Mouse (Mus musculus) kidney, adult 2 months (tissue): Measurements from ENCODE around the gene Rap2b. TPM values are rescaled to one million over a fixed set of nuclear protein-coding genes. Genes with fewer than 3 reads are reported as not detected.

Experiments used
- DNase-seq: peaks from one replicate; pipeline ENCODE4 v3.0.0; 2021
- H3K27ac ChIP-seq: fragments of 200-500 bp; 2 replicates; pipeline ENCODE4 v1.5.1; 2012; ENCODE audit warnings: low read depth, low read length, control low read depth, inconsistent platforms; ENCODE audit not compliant: insufficient read depth
- H3K27me3 ChIP-seq: fragments of 200-500 bp; replicated peaks from 2 replicates; pipeline ENCODE4 v1.6.1; 2012; ENCODE audit warnings: mild to moderate bottlenecking, moderate library complexity, low read length, inconsistent platforms; ENCODE audit not compliant: control insufficient read depth, insufficient read depth
- H3K36me3 ChIP-seq: fragments of 200-500 bp; 2 replicates; pipeline ENCODE4 v1.6.1; 2012; ENCODE audit warnings: mild to moderate bottlenecking, moderate library complexity, low read length, inconsistent platforms; ENCODE audit not compliant: control insufficient read depth, insufficient read depth
- H3K4me1 ChIP-seq: fragments of 200-500 bp; 2 replicates; pipeline ENCODE4 v1.6.1; 2011; ENCODE audit warnings: low read length; ENCODE audit not compliant: control insufficient read depth, insufficient read depth
- H3K4me3 ChIP-seq: fragments of 200-500 bp; 2 replicates; pipeline ENCODE4 v1.5.1; 2011; ENCODE audit warnings: mild to moderate bottlenecking, low read depth, low read length, control low read depth; ENCODE audit not compliant: insufficient read depth
- CTCF ChIP-seq: fragments of 200-500 bp; conservative IDR thresholded peaks from 2 replicates; pipeline ENCODE4 v1.5.1; 2011; ENCODE audit warnings: low read depth, mild to moderate bottlenecking, control low read depth, low read length, moderate library complexity, mixed read lengths; ENCODE audit not compliant: insufficient read depth, insufficient read length
- POLR2A ChIP-seq: fragments of 200-500 bp; IDR thresholded peaks from one replicate; pipeline ENCODE4 v1.6.1; 2011; ENCODE audit warnings: low read depth, low read length, control low read depth
- WGBS: fragments of 180-500 bp; shearing (Covaris S2); methylation state at CpG from one replicate; pipeline ENCODE4 v1.1.7; 2018; 5-methylcytosine and 5-hydroxymethylcytosine counted together
- polyA plus RNA-seq: library from polyadenylated mRNA; depleted of rRNA; stranded (reverse); fragments of >200 nt; gene quantifications from 2 replicates; pipeline ENCODE4 v1.2.3, GENCODE M21; 2012

The Rap2b gene
- polyA plus RNA-seq, 1 experiment, result 1.7 TPM

GRCm38 (mm10) chr3:61362821-61363160, 1.4 kb downstream of the Rap2b start:
- WGBS, result 2% methylated on average over 9 of the region's 9 CpGs

GRCm38 (mm10) chr3:61363161-61363988, 1.9 kb downstream of the Rap2b start:
- WGBS, result under 1% methylated on average over 30 of the region's 30 CpGs
- peak; percentile 96 for DNase-seq
- Histone ChIP-seq H3K27me3 (no peaks in the 10 kb centered on the region), H3K4me1 (no peaks in the 10 kb centered on the region), H3K27ac (peak overlapping the region; percentile 22; the same call in 1 of the 2 replicates), H3K4me3 (peak overlapping the region; percentile 53), H3K36me3 (no peaks in the 10 kb centered on the region)
- TF ChIP-seq POLR2A (no peak), CTCF (no peak)

More at GRCm38 (mm10) chr3:61362821-61363160, 1.4 kb downstream of the Rap2b start:
- Histone ChIP-seq H3K4me3 (peak overlapping the region; percentile 53), H3K36me3 (no peaks in the 10 kb centered on the region), H3K27ac (peak overlapping the region; percentile 22; the same call in 1 of the 2 replicates), H3K4me1 (no peaks in the 10 kb centered on the region), H3K27me3 (no peaks in the 10 kb centered on the region)
- TF ChIP-seq CTCF, result no peak
- TF ChIP-seq POLR2A, result no peak
- DNase-seq, result peak; percentile 36

- no peaks in the 10 kb centered on the region for H3K27me3 ChIP-seq
- WGBS, result under 1% methylated on average over 51 of the region's 51 CpGs
- TF ChIP-seq POLR2A (peak; percentile 79), CTCF (no peak)
- peak overlapping the region; percentile 74 for H3K4me3 ChIP-seq
- H3K4me1 ChIP-seq, result no peaks in the 10 kb centered on the region
- peak overlapping the region; percentile 0; the same call in 1 of the 2 replicates for H3K27ac ChIP-seq
- DNase-seq, result peak; percentile 95
- no peaks in the 10 kb centered on the region for H3K36me3 ChIP-seq
Measured at GRCm38 (mm10) chr3:61363989-61364660, 2.7 kb downstream of the Rap2b start.

GRCm38 (mm10) chr3:61364661-61364977, 3.2 kb downstream of the Rap2b start:
- under 1% methylated on average over 32 of the region's 33 CpGs for WGBS
- Histone ChIP-seq H3K4me1 (no peaks in the 10 kb centered on the region), H3K27ac (no peak overlapping the region), H3K27me3 (no peaks in the 10 kb centered on the region), H3K36me3 (no peaks in the 10 kb centered on the region), H3K4me3 (peak overlapping the region; percentile 74)
- DNase-seq, result no peak
- TF ChIP-seq POLR2A, result no peak
- TF ChIP-seq CTCF, result no peak

- peak; percentile 44 for DNase-seq
- no peaks in the 10 kb centered on the region for H3K27me3 ChIP-seq
- TF ChIP-seq CTCF (no peak), POLR2A (no peak)
- peak overlapping the region; percentile 74 for H3K4me3 ChIP-seq
- WGBS, result under 1% methylated on average over 68 of the region's 68 CpGs
- no peaks in the 10 kb centered on the region for H3K36me3 ChIP-seq
- H3K4me1 ChIP-seq, result no peaks in the 10 kb centered on the region
- H3K27ac ChIP-seq, result no peak overlapping the region
Measured at GRCm38 (mm10) chr3:61364978-61365778, 3.7 kb downstream of the Rap2b start.

GRCm38 (mm10) chr3:61365779-61366373, 4.4 kb downstream of the Rap2b start, which contains the start of gene B430305J03Rik:
B430305J03Rik (minus strand) TSS chr3:61365951.
- H3K4me3 ChIP-seq, result peak within 1 kb of the TSS; percentile 74
- no peak for TF ChIP-seq CTCF
- TF ChIP-seq POLR2A, result no peak
- no peak within 1 kb of the TSS for H3K27ac ChIP-seq
- no peaks in the 10 kb centered on the region for H3K36me3 ChIP-seq
- H3K27me3 ChIP-seq, result no peaks in the 10 kb centered on the region
- DNase-seq, result peak; percentile 11
- 6% methylated on average over 10 of the region's 10 CpGs for WGBS
- H3K4me1 ChIP-seq, result no peaks in the 10 kb centered on the region
